Mouse (Mus musculus) stomach, embryonic 16.5 days (tissue): ENCODE results near the gene Arfgap3. TPM values are rescaled to one million over a fixed set of nuclear protein-coding genes. Genes with fewer than 3 reads are reported as not detected.
"Not testable (repeated sequence)": the region's sequence is repeated elsewhere in the genome, so short reads cannot be mapped to it uniquely, and the experiment has no call there.

Experiments used
- ATAC-seq: fragments of 200-750 bp; cut with Nextera tagmentation; 2 replicates; pipeline ENCODE4 v1.8.0; 2017; ENCODE audit warnings: moderate number of reproducible peaks, moderate TSS enrichment; ENCODE audit not compliant: insufficient read depth, low FRiP score
- H3K27ac ChIP-seq: fragments of 300-500 bp; sonication (generic); 2 replicates; pipeline ENCODE4 v1.5.1; 2014; ENCODE audit warnings: low read length
- H3K27me3 ChIP-seq: fragments of 300-500 bp; sonication (generic); 2 replicates; pipeline ENCODE4 v1.6.1; 2014; ENCODE audit warnings: low read length, control low read depth, mixed read lengths; ENCODE audit not compliant: control insufficient read depth, insufficient read depth
- H3K36me3 ChIP-seq: fragments of 300-500 bp; sonication (generic); 2 replicates; pipeline ENCODE4 v1.6.1; 2014; ENCODE audit warnings: low read length; ENCODE audit not compliant: control insufficient read depth, insufficient read depth
- H3K4me1 ChIP-seq: fragments of 300-500 bp; sonication (generic); 2 replicates; pipeline ENCODE4 v1.6.1; 2014; ENCODE audit warnings: low read length, control low read depth, mixed read lengths; ENCODE audit not compliant: control insufficient read depth, insufficient read depth
- H3K4me2 ChIP-seq: fragments of 300-500 bp; sonication (generic); 2 replicates; pipeline ENCODE4 v1.6.1; 2014; ENCODE audit warnings: low read depth, low read length, mixed read lengths
- H3K4me3 ChIP-seq: fragments of 300-500 bp; sonication (generic); replicated peaks from 2 replicates; pipeline ENCODE4 v1.5.1; 2014; ENCODE audit warnings: mild to moderate bottlenecking, low read length
- H3K9ac ChIP-seq: fragments of 300-500 bp; sonication (generic); 2 replicates; pipeline ENCODE4 v1.6.1; 2014; ENCODE audit warnings: low read length
- H3K9me3 ChIP-seq: fragments of 300-500 bp; sonication (generic); replicated peaks from 2 replicates; pipeline ENCODE4 v1.6.1; 2016; ENCODE audit warnings: low read length, control low read depth; ENCODE audit not compliant: control insufficient read depth
- WGBS: fragments of 180-500 bp; shearing (Covaris S2); extraction: QIAGEN DNeasy Blood & Tissue Kit; methylation state at CpG from one replicate; pipeline ENCODE4 v1.1.7; 2014; 5-methylcytosine and 5-hydroxymethylcytosine counted together
- polyA plus RNA-seq: library from polyadenylated mRNA; unstranded; fragments of >200 nt; fragmentation: Nextera tagmentation; extraction: Ambion mirVana; gene quantifications from 2 replicates; pipeline ENCODE4 v1.2.1, GENCODE M21; 2015

Arfgap3 gene
- polyA plus RNA-seq, 1 experiment from 2014 or later: 79.9 TPM

- Histone ChIP-seq H3K4me3 (no peak overlapping the region), H3K36me3 (peaks cover 30% of the 10 kb centered on the region), H3K9ac (no peak overlapping the region), H3K27me3 (no peaks in the 10 kb centered on the region), H3K4me2 (no peak overlapping the region), H3K4me1 (0 out of 2 replicates have a peak, but pooled peaks cover 2% of the 10 kb centered on the region), H3K27ac (peak overlapping the region; percentile 28), H3K9me3 (no peaks in the 10 kb centered on the region)
- WGBS: 68% methylated on average over 8 of the region's 8 CpGs
- ATAC-seq: peak; percentile 88
These were observed 11.9 kb downstream of the Arfgap3 start for GRCm38 (mm10) chr15:83337903-83338870.

GRCm38 (mm10) chr15:83332373-83332772, 17.7 kb downstream of the Arfgap3 start:
- H3K4me3 ChIP-seq: no peak overlapping the region
- WGBS: 76% methylated on average over 3 of the region's 3 CpGs

GRCm38 (mm10) chr15:83328952-83329351, 21.1 kb downstream of the Arfgap3 start:
- H3K27me3 ChIP-seq: no peaks in the 10 kb centered on the region
- H3K36me3 ChIP-seq: peaks cover 26% of the 10 kb centered on the region
- no peak for ATAC-seq
- 83% methylated on average over 5 of the region's 5 CpGs for WGBS
- no peak overlapping the region for H3K9ac ChIP-seq
- no peak overlapping the region for H3K4me3 ChIP-seq
- no peaks in the 10 kb centered on the region for H3K9me3 ChIP-seq
- no peaks in the 10 kb centered on the region for H3K4me1 ChIP-seq
- no peak overlapping the region for H3K27ac ChIP-seq
- no peak overlapping the region for H3K4me2 ChIP-seq

More at GRCm38 (mm10) chr15:83332373-83332772, 17.7 kb downstream of the Arfgap3 start:
- Histone ChIP-seq H3K4me1 (no peaks in the 10 kb centered on the region), H3K4me2 (no peak overlapping the region), H3K27ac (no peak overlapping the region), H3K9me3 (no peaks in the 10 kb centered on the region), H3K36me3 (peaks cover 33% of the 10 kb centered on the region), H3K27me3 (no peaks in the 10 kb centered on the region), H3K9ac (no peak overlapping the region)
- ATAC-seq: no peak

GRCm38 (mm10) chr15:83323071-83323470, 27.0 kb downstream of the Arfgap3 start:
- H3K27ac ChIP-seq: no peak overlapping the region
- H3K4me2 ChIP-seq: no peak overlapping the region
- no peaks in the 10 kb centered on the region for H3K9me3 ChIP-seq
- H3K27me3 ChIP-seq: no peaks in the 10 kb centered on the region
- H3K4me3 ChIP-seq: no peak overlapping the region
- peaks cover 36% of the 10 kb centered on the region for H3K36me3 ChIP-seq
- no peak for ATAC-seq
- 92% methylated on average over 2 of the region's 2 CpGs for WGBS
- H3K9ac ChIP-seq: no peak overlapping the region
- no peaks in the 10 kb centered on the region for H3K4me1 ChIP-seq

GRCm38 (mm10) chr15:83314914-83315313, 35.1 kb downstream of the Arfgap3 start:
- H3K4me1 ChIP-seq: no peaks in the 10 kb centered on the region
- H3K9ac ChIP-seq: no peak overlapping the region
- peaks cover 32% of the 10 kb centered on the region for H3K36me3 ChIP-seq
- 71% methylated on average over 1 of the region's 1 CpGs for WGBS
- no peak overlapping the region for H3K4me2 ChIP-seq
- no peak for ATAC-seq
- H3K4me3 ChIP-seq: no peak overlapping the region
- no peaks in the 10 kb centered on the region for H3K9me3 ChIP-seq
- no peak overlapping the region for H3K27ac ChIP-seq
- H3K27me3 ChIP-seq: no peaks in the 10 kb centered on the region

GRCm38 (mm10) chr15:83309878-83310277, 40.2 kb downstream of the Arfgap3 start:
- Histone ChIP-seq H3K4me2 (no peak overlapping the region), H3K27me3 (no peaks in the 10 kb centered on the region), H3K9me3 (no peaks in the 10 kb centered on the region), H3K9ac (no peak overlapping the region), H3K4me1 (peaks cover 10% of the 10 kb centered on the region; the same call in 1 of the 2 replicates), H3K27ac (no peak overlapping the region), H3K36me3 (peaks cover 31% of the 10 kb centered on the region), H3K4me3 (no peak overlapping the region)
- ATAC-seq: no peak
- 89% methylated on average over 5 of the region's 5 CpGs for WGBS

- not testable (repeated sequence) for H3K4me2 ChIP-seq, H3K9ac ChIP-seq, H3K4me3 ChIP-seq, H3K27ac ChIP-seq, H3K27me3 ChIP-seq, ATAC-seq, H3K9me3 ChIP-seq
- WGBS: 86% methylated on average over 1 of the region's 1 CpGs
- Histone ChIP-seq H3K4me1 (peaks cover 16% of the 10 kb centered on the region), H3K36me3 (peaks cover 33% of the 10 kb centered on the region)
These were observed 41.3 kb downstream of the Arfgap3 start for GRCm38 (mm10) chr15:83308708-83309107.

- Histone ChIP-seq H3K36me3 (peaks cover 34% of the 10 kb centered on the region), H3K27me3 (no peaks in the 10 kb centered on the region), H3K4me2 (no peak overlapping the region), H3K27ac (peak overlapping the region; percentile 82), H3K9ac (peak overlapping the region; percentile 48; the same call in 1 of the 2 replicates), H3K4me3 (no peak overlapping the region), H3K4me1 (peaks cover 20% of the 10 kb centered on the region), H3K9me3 (no peaks in the 10 kb centered on the region)
- ATAC-seq: no peak
- 90% methylated on average over 12 of the region's 12 CpGs for WGBS
These were observed 43.9 kb downstream of the Arfgap3 start for GRCm38 (mm10) chr15:83306181-83306580.

GRCm38 (mm10) chr15:83305192-83305921, 44.7 kb downstream of the Arfgap3 start:
- peaks cover 33% of the 10 kb centered on the region for H3K36me3 ChIP-seq
- ATAC-seq: no peak
- peaks cover 20% of the 10 kb centered on the region for H3K4me1 ChIP-seq
- no peaks in the 10 kb centered on the region for H3K9me3 ChIP-seq
- WGBS: 70% methylated on average over 12 of the region's 12 CpGs
- H3K4me3 ChIP-seq: no peak overlapping the region
- peak overlapping the region; percentile 48 for H3K9ac ChIP-seq
- peak overlapping the region; percentile 82 for H3K27ac ChIP-seq
- no peak overlapping the region for H3K4me2 ChIP-seq
- no peaks in the 10 kb centered on the region for H3K27me3 ChIP-seq
